Mouse (Mus musculus) thymus, adult 2 months (tissue): Measurements from ENCODE around the gene Aim2.

ENCODE experiments used
- CTCF ChIP-seq: fragments of 200-500 bp; IDR thresholded peaks from 2 replicates; pipeline ENCODE4 v1.5.1; 2012; ENCODE audit warnings: mild to moderate bottlenecking, control low read depth, low read length, moderate library complexity, borderline replicate concordance; ENCODE audit not compliant: control insufficient read depth, poor library complexity, insufficient read depth; ENCODE audit errors: extremely low read depth
- POLR2A ChIP-seq: fragments of 200-500 bp; IDR thresholded peaks from 2 replicates; pipeline ENCODE4 v1.6.1; 2012; ENCODE audit warnings: mild to moderate bottlenecking, low read length, control low read depth, moderate library complexity; ENCODE audit not compliant: control insufficient read depth, poor library complexity, insufficient read depth; ENCODE audit errors: extremely low read depth

DNA sequence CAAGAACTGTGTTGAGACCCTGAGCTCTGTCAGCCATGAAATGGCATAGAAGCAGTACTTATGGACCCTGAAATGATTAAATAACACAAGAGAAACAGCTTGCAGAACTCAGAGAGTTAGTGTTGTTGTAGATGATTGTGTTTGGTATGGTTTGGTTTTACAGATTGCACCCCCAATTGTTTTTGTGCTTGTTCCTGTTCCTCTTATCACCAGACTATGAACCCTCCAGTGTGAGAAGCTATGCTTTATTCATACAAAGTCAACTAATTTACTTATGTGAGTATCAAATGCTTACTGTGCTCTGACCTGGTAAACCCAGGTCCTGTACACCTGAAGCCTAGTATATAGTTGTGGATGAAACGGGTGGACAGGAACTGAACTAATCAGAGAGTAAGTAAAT lies 24.1 kb upstream of the Aim2 start:
- no peak for TF ChIP-seq CTCF
- TF ChIP-seq POLR2A: no peak
